Mouse (Mus musculus) adrenal gland, postnatal 25 days (tissue): ENCODE measurements around the gene 1700012B09Rik. TPM values are rescaled to one million over a fixed set of nuclear protein-coding genes. Genes with fewer than 3 reads are reported as not detected.

Experiments used
- DNase-seq: peaks from one replicate; pipeline ENCODE4 v3.0.0; 2021; ENCODE audit warnings: mixed read lengths
- total RNA-seq: library from RNA; stranded (reverse); gene quantifications from 2 replicates; pipeline ENCODE4 v1.2.3, GENCODE M21; 2021

1700012B09Rik gene
- total RNA-seq, 1 experiment from 2014 or later = not detected

DNA sequence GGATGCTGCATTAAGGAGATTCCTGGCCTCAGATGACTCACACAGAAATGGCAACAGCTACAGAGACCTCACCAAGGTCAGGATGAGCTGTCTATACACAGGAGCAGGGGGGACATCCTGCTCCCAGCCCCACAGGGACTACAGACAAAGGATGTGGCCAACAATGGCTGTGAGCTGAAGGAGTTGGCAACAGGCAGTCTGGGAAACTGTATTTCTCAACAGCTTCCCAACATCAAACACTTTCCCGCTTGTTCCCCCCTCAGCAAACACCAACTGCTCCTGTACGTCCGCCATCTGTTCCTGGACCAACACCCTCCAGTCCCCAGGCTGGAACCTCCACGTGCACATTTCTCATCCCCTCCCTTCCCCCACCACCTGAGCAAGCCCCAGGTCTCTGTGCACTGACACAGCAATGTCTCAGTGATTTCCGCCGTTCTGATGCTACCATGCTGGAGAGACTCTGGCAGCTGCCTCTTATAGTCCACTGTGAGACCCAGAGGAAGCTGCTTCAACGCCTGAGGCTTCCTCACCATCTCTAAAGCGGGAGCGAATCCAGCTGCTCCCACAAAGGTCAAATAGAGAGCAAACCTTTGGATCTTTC is 39.8 kb downstream of the 1700012B09Rik start:
- no peak for DNase-seq

DNA sequence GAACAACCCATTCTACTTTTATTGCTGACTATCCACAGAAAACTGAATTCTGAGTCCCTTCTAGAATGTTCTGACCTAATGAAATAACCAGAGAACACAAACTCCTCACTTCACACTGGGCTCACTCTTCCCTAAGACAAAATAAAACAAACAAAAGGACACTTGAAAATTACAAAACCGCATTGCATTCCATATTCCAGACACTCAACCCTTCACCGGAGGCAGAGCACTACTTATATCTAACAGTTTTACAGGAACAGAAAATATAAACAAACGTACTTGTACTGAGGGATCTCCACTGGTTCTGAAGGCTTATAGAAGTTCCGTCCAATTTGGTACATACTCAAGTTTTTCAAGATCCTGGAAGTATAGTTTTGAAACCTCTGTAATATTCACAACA is 42.5 kb downstream of the 1700012B09Rik start:
- no peak for DNase-seq

DNA sequence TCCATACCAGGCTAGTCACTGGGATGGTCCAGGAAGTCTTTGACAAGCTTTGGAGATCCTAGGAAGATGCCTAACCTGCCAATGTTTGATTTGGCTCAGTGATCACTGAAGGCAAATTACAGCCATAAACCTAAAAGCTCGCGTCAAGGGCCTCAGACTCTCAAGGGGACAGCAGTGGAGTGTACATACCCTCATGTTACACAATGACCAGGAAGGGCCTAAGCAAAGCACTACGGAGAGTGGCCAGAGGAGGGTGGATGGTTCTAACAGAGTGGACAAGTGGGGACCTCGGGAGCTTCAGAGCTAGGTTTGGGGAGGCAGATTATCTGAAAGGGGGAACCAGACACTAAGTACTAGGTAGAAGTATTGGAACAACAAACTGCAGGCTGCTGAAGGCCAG is 44.2 kb downstream of the 1700012B09Rik start:
- DNase-seq = no peak

DNA sequence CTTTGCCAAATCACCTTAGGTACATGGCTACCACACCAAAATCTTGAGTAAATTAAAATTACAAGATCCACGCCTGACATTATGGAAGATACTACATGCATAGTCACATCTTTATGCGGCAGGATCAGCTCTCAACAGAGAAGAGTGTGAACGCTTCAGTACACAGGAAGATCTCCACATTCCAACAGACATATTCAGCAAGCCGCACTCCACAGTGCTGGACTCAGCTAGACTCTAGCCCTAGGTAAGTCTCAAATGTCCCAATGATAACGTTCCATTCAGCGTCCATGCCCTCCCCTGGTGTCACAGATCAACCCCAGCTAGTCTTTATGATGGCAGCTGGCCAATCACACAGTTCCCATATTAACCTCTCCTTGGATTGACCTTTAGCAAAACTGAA is 44.8 kb downstream of the 1700012B09Rik start:
- DNase-seq = no peak

DNA sequence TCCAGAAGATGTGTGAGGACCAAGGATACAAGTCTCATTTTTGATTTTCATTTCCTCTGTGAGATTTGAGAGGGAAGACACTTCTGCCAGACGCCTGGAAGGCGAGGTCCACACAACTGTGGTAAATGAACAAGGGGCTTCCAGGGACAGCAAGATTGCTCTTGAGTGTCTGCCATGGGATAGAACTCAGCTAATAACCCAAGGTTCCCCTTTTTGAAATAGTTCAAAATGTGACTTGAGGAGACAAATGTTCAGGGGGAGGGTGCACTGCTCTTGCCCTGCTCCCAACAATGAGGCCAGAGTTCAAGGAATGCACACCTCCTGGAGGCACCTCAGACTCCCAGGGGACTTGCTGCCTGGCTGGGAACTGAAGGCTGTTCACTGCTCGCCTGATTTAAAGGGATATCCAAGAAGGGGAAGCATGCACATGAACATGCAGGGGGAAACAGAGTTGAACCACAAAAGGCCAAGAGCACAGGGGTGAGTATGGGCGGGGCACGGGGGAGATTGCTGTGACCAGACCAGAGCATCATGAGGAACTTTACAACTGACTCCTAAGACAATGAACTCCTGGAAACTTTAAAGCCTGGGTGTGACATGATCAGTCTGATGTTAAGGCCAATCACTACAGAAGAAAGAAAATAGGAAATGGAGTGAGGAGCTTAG is 45.9 kb downstream of the 1700012B09Rik start:
- peak; percentile 11 for DNase-seq

DNA sequence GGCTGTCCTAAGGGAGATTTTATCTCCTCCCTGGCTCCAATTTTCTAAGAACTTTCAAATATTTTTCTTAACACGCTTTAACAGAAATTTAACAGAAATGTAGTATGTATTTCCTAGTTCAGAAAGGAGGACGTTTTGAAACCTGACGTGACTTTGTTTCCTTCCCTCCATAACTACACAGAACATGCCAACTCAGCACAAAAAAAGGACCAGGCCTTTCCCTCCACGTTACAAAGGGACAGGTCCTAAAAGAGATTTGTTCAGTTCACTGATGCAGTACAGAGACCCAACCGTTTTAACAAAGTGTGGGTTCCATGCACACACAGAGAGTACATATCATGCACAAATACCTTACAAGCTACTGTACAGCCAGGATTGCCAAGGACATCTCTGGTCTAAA is 49.2 kb downstream of the 1700012B09Rik start:
- no peak for DNase-seq

DNA sequence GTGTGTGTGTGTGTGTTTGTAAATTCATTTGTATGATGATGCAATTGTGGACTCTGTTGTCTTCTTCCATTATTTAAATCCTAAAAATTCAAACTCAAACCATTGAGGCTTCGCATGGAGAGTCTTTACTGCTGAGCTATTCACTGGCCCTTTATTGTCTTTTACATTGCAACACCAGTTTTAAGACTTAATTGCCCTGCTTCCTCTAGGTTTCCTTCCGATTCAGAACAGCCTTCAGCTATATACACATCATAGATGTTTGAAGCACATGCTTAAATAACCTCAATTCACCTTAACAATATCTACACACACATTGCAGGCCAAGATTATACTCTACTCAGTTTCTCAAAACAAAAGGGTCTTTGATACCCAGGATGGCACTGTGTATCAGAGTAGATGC is 50.4 kb downstream of the 1700012B09Rik start:
- no peak for DNase-seq

DNA sequence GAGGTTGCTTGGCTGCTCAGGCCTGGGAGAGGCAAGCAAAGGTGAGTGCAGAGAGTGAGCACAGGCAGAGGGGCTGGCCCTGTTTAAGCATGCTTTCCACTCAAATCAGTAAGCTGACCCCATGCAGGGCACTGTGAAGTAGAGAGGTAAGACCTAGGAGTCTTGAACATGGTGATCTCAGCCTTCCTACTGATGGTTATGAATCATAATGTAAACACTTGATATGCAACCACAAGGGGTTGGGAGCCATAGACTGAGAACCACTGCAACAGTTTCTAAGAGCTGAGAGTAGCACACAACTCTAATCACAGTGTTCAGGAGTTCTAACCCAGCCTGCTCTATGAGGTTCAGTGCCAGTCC is 52.5 kb downstream of the 1700012B09Rik start:
- DNase-seq = no peak

DNA sequence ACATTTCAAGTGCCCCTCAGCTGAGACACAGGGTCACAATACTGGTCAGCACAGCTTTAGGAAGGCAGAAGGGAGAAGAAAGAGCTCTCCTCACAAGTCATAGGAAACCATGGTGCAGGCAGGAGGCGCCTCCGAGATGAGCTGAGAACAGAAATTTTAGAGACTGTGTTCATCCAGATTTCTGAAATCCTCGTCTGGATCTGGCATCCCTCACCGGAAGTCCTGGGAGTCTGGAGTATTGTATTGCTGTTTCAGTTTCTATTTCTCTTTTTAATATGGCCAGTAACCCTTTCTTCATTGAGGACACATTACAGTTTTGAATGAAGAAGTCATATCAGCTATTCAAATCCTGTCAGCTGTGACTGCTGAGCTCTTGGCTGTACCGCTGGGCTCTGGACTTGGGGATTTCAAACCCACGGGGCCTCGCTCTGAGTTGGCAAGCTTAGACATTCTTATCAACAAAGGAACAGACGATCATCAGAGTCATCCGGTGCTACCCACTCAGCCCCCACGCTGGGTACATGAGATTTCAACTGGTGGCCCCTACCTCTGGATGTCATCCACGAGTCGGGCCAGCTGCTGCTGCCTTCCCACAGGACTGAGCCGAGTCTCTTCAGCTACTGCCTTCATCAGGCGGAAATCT is 53.0 kb downstream of the 1700012B09Rik start:
- no peak for DNase-seq

DNA sequence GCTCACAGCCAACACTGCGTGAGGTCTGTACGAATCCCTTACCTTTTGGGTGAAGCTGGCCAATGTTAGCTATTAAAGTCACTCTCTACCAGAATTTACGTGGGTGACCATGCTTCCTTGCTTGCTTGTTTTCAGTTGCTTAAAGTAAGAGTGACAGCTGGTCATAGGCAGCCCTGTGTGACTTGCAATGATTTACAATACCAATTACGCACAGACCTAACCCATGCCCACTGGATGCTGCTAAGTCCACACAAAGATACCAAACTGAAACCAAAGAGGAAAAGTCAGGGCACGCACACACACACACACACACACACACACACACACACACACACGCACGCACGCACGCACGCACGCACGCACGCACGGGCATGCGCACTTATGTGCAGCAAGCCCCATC is 55.6 kb downstream of the 1700012B09Rik start:
- no peak for DNase-seq

DNA sequence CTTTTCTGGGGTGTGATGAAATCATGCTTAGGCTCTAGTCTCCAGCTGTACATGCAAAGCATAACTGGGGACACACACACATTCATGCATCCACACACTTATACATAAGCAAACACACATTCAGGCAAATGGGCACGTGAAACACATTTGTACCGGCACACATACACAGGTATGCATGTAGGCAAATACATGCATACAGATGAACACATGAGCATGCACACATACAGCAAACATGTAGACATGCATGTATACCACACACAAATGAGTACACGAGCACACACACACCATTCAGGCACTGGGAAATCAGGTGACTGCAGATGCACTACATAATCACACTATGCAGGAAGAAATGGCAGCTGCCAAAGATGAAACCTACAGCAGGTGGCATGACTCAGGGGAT is 59.9 kb downstream of the 1700012B09Rik start:
- no peak for DNase-seq

Other genes with a start within 250 kb of the 1700012B09Rik start
- gene Amotl1, start 126.0 kb downstream of the 1700012B09Rik start, total RNA-seq = 28.5 and 36.1 TPM in 2 replicates
- 0.12 TPM in 1 of 2 replicates, not detected in the other for gene Piwil4, start 30.3 kb downstream of the 1700012B09Rik start, total RNA-seq
- gene Fut4, start 18.6 kb downstream of the 1700012B09Rik start, total RNA-seq = 0.95 and 1.3 TPM in 2 replicates
- gene Mre11a, start 13.6 kb upstream of the 1700012B09Rik start, total RNA-seq = 20.4 and 22.0 TPM in 2 replicates
- 14.8 and 18.0 TPM in 2 replicates for gene Ankrd49, start 13.8 kb upstream of the 1700012B09Rik start, total RNA-seq
- not detected in 2 replicates for gene Gpr83, start 89.2 kb upstream of the 1700012B09Rik start, total RNA-seq
- gene Izumo1r, start 132.9 kb upstream of the 1700012B09Rik start, total RNA-seq = not detected in 2 replicates